Mouse (Mus musculus) left cerebral cortex, postnatal 4 days (tissue): Measurements from ENCODE around the gene Ccni. TPM values are rescaled to one million over a fixed set of nuclear protein-coding genes. Genes with fewer than 3 reads are reported as not detected.

Source experiments
- DNase-seq: peaks from one replicate; pipeline ENCODE4 v3.0.0-alpha.2; 2022
- intact Hi-C: fragments of 180-260 bp; cut with DNase I; formaldehyde crosslinking; loops from one replicate; pipeline ENCODE4 v1.15.1; 2025
- total RNA-seq, 2 experiments: library from RNA; stranded (reverse); gene quantifications; 2 replicates each; pipeline ENCODE4 v1.2.3; 2021

Ccni gene
- total RNA-seq, 2 experiments from 2014 or later, result 267 to 277 TPM

- DNase-seq, result no peak
- intact Hi-C loops, result loop anchor here (5.0 kb wide), 1 partner anchor 46 kb away; no protein-coding TSS in a partner anchor
These were observed 62.8 kb downstream of the Ccni start for GRCm38 (mm10) chr5:93143360-93144091.

GRCm38 (mm10) chr5:93140747-93141146 lies 65.5 kb downstream of the Ccni start:
- intact Hi-C loops, result loop anchor here (5.0 kb wide), 1 partner anchor 43 kb away; no protein-coding TSS in a partner anchor
- peak; percentile 38 for DNase-seq

DNA sequence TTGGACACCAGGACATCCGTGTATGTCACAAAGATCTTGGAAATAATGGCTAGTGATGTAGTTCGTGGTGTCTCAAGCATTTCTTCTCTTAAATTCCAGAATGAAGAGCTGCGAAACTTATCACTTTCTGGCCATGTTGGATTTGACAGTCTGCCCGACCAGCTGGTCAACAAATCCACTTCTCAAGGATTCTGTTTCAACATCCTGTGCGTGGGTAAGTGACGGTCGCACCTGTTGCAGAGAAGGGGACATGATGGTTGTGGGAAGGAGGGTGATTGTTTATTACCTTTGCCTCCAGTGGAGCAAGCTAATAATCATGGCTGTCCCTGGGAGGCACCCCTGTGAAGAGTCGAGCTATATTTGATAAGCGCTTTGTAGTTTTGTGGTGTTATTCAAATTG lies 66.9 kb downstream of the Ccni start:
- intact Hi-C loops, result no loop called here

GRCm38 (mm10) chr5:93136956-93137586 lies 69.2 kb downstream of the Ccni start:
- intact Hi-C loops, result no loop called here

More for the DNA sequence above, 66.9 kb downstream of the Ccni start:
- DNase-seq, result no peak

GRCm38 (mm10) chr5:93135368-93136107 lies 70.8 kb downstream of the Ccni start:
- intact Hi-C loops, result no loop called here
- no peak for DNase-seq

More at GRCm38 (mm10) chr5:93136956-93137586, 69.2 kb downstream of the Ccni start:
- DNase-seq, result no peak

GRCm38 (mm10) chr5:93133445-93134244 lies 72.7 kb downstream of the Ccni start:
- intact Hi-C loops, result no loop called here

More at GRCm38 (mm10) chr5:93133445-93134244, 72.7 kb downstream of the Ccni start:
- no peak for DNase-seq

Other genes with a start within 250 kb of the Ccni start
- gene Sowahb, start 161.5 kb downstream of the Ccni start, total RNA-seq, result under 1 TPM; 0.64 to 0.74 TPM
- gene Sept11, start 113.1 kb downstream of the Ccni start, total RNA-seq, result 100 to 1,000 TPM; 204 to 212 TPM
- gene 2010109A12Rik, start within 50 bp of the Ccni start, total RNA-seq, result under 1 TPM in 1 of 2 experiments, not detected in 1; 0.98 TPM
- 10 to 100 TPM; 46.3 to 50.2 TPM for gene Ccng2, start 60.8 kb upstream of the Ccni start, total RNA-seq